Mouse (Mus musculus) MEL (cell line): ENCODE measurements at regions not wholly inside any gene's neighbourhood (a gene's known extent, or its start where the extent isn't known, plus 50 kb on each side); places are given as distances from the start of the nearest gene placed in this dataset.

ENCODE experiments used
- CHD2 ChIP-seq: IDR thresholded peaks from 2 replicates; pipeline ENCODE4 v1.6.1; 2011; ENCODE audit warnings: low read length, improper control_type of control experiment
- CTCF ChIP-seq, 3 experiments: IDR thresholded peaks in 2 of 3; conservative IDR thresholded peaks in 1 of 3; 2 replicates each; pipeline ENCODE4 v1.5.1; 2011 to 2012; ENCODE audit warnings: low read length in 3 of 3, low read depth in 2 of 3, mild to moderate bottlenecking in 2 of 3, improper control_type of control experiment in 1 of 3, inconsistent platforms in 1 of 3, mixed read lengths in 1 of 3, moderate library complexity in 1 of 3; ENCODE audit not compliant: control insufficient read depth in 1 of 3, insufficient read depth in 1 of 3, poor library complexity in 1 of 3, severe bottlenecking in 1 of 3
- EP300 ChIP-seq, 2 experiments: IDR thresholded peaks; 2 replicates each; pipeline ENCODE4 v1.6.1; 2011; ENCODE audit warnings: improper control_type of control experiment in 2 of 2, low read length in 2 of 2, low read depth in 1 of 2, mild to moderate bottlenecking in 1 of 2
- GATA1 ChIP-seq: IDR thresholded peaks from 2 replicates; pipeline ENCODE4 v1.6.1; 2011; ENCODE audit warnings: low read depth, low read length, improper control_type of control experiment
- KAT2A ChIP-seq: conservative IDR thresholded peaks from 2 replicates; pipeline ENCODE4 v1.6.1; 2012; ENCODE audit warnings: low read depth, low read length, improper control_type of control experiment, inconsistent platforms
- POLR2AphosphoS2 ChIP-seq: IDR thresholded peaks from 2 replicates; pipeline ENCODE4 v1.6.1; 2011; ENCODE audit warnings: low read length, improper control_type of control experiment
- POLR2AphosphoS5 ChIP-seq: IDR thresholded peaks from 2 replicates; pipeline ENCODE4 v1.6.1; 2012; ENCODE audit warnings: low read depth, borderline replicate concordance, mild to moderate bottlenecking, inconsistent platforms, low read length, moderate library complexity, mixed read lengths
- RCOR1 ChIP-seq: IDR thresholded peaks from 2 replicates; pipeline ENCODE4 v1.6.1; 2012; ENCODE audit warnings: low read depth, mild to moderate bottlenecking, inconsistent platforms, low read length, improper control_type of control experiment
- TBP ChIP-seq: IDR thresholded peaks from 2 replicates; pipeline ENCODE4 v1.8.0; 2011; ENCODE audit warnings: low read depth, low read length, improper control_type of control experiment

GRCm38 (mm10) chr7:77446052-77446367 is 1216.3 kb downstream of the Agbl1 start:
- no peak for TF ChIP-seq CTCF (IDR thresholded peaks at IDR 0.05 in 2 of 3, conservative IDR thresholded peaks at IDR 0.05 in 1 of 3; ENCODE audit: control insufficient read depth in 1 of 3, insufficient read depth in 1 of 3, low read depth in 2 of 3, low read length in 3 of 3, poor library complexity in 1 of 3, severe bottlenecking in 1 of 3)
- no peak for TF ChIP-seq KAT2A
- TF ChIP-seq CHD2 = no peak
- no peak for TF ChIP-seq RCOR1
- TF ChIP-seq POLR2AphosphoS2 = no peak
- TF ChIP-seq TBP = no peak
- TF ChIP-seq EP300 (IDR thresholded peaks at IDR 0.05; ENCODE audit: low read depth in 1 of 2, low read length in 2 of 2) = no peak
- TF ChIP-seq POLR2AphosphoS5 = no peak
- no peak for TF ChIP-seq GATA1
